Mouse (Mus musculus): ENCODE data around the gene Dab2. TPM values are rescaled to one million over a fixed set of nuclear protein-coding genes. Genes with fewer than 3 reads are reported as not detected.

Dab2 gene
- polyA plus RNA-seq, 1 experiment from 2014 or later: 81.5 TPM

GRCm38 (mm10) chr15:6310417-6310816, 10.8 kb downstream of the Dab2 start:
- Histone ChIP-seq H3K9me3 (replicated peaks; ENCODE audit: control insufficient read depth, low read length) (no peaks in the 10 kb centered on the region), H3K4me1 (ENCODE audit: control insufficient read depth, insufficient read depth, low read length) (no peaks in the 10 kb centered on the region), H3K9ac (replicated peaks; ENCODE audit: low read length) (no peak overlapping the region), H3K4me2 (ENCODE audit: low read depth, low read length) (no peak overlapping the region), H3K27me3 (ENCODE audit: control insufficient read depth, insufficient read depth, low read length) (no peaks in the 10 kb centered on the region), H3K4me3 (ENCODE audit: low read depth, low read length) (no peak overlapping the region), H3K27ac (replicated peaks; ENCODE audit: low read depth, low read length) (no peak overlapping the region), H3K36me3 (replicated peaks; ENCODE audit: control insufficient read depth, insufficient read depth, low read depth, low read length) (no peaks in the 10 kb centered on the region)
- WGBS: 76% methylated on average over 4 of the region's 4 CpGs
- DNase-seq (ENCODE audit: low spot score) (no peak), ATAC-seq (replicated peaks; ENCODE audit: insufficient number of reproducible peaks, low FRiP score, low TSS enrichment, low read depth) (no peak)

- H3K36me3 ChIP-seq (replicated peaks; ENCODE audit: control insufficient read depth, insufficient read depth, low read depth, low read length): no peaks in the 10 kb centered on the region
- H3K9me3 ChIP-seq (replicated peaks; ENCODE audit: control insufficient read depth, low read length): no peaks in the 10 kb centered on the region
- DNase-seq (ENCODE audit: low spot score) (no peak), ATAC-seq (replicated peaks; ENCODE audit: insufficient number of reproducible peaks, low FRiP score, low TSS enrichment, low read depth) (no peak)
- no peak overlapping the region for H3K4me2 ChIP-seq (ENCODE audit: low read depth, low read length)
- H3K27me3 ChIP-seq (ENCODE audit: control insufficient read depth, insufficient read depth, low read length): no peaks in the 10 kb centered on the region
- 94% methylated on average over 3 of the region's 3 CpGs for WGBS
- H3K9ac ChIP-seq (replicated peaks; ENCODE audit: low read length): no peak overlapping the region
- H3K4me1 ChIP-seq (ENCODE audit: control insufficient read depth, insufficient read depth, low read length): no peaks in the 10 kb centered on the region
- no peak overlapping the region for H3K4me3 ChIP-seq (ENCODE audit: low read depth, low read length)
- no peak overlapping the region for H3K27ac ChIP-seq (replicated peaks; ENCODE audit: low read depth, low read length)
Observed at GRCm38 (mm10) chr15:6312396-6312795, 12.8 kb downstream of the Dab2 start.

DNA sequence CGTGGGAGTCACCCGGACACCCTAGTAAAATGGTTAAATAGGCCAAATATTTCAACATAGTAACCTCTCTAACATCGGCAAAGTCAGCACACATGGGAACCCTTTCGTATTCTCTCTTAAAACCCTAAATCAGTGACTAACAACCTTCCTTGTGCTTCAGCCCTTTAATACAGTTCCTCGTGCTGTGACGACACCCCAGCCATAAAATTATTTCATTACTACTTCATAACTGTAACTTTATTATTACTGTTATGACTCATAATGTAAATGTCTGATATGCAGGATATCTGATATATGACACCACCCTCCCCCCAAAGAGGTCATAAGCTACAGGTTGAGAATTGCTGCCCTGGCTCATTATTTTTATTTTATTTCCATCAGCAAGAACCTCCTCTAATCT, 19.8 kb downstream of the Dab2 start:
- no peak for DNase-seq (ENCODE audit: low spot score)
- Histone ChIP-seq H3K9ac (replicated peaks; ENCODE audit: low read length) (no peak overlapping the region), H3K4me3 (ENCODE audit: low read depth, low read length) (no peak overlapping the region), H3K9me3 (replicated peaks; ENCODE audit: control insufficient read depth, low read length) (no peaks in the 10 kb centered on the region), H3K27me3 (ENCODE audit: control insufficient read depth, insufficient read depth, low read length) (no peaks in the 10 kb centered on the region), H3K4me2 (ENCODE audit: low read depth, low read length) (no peak overlapping the region), H3K4me1 (ENCODE audit: control insufficient read depth, insufficient read depth, low read length) (no peaks in the 10 kb centered on the region), H3K36me3 (replicated peaks; ENCODE audit: control insufficient read depth, insufficient read depth, low read depth, low read length) (no peaks in the 10 kb centered on the region), H3K27ac (replicated peaks; ENCODE audit: low read depth, low read length) (no peak overlapping the region)
- WGBS: 90% methylated on average over 6 of the region's 6 CpGs
- no peak for ATAC-seq (replicated peaks; ENCODE audit: insufficient number of reproducible peaks, low FRiP score, low TSS enrichment, low read depth)

DNA sequence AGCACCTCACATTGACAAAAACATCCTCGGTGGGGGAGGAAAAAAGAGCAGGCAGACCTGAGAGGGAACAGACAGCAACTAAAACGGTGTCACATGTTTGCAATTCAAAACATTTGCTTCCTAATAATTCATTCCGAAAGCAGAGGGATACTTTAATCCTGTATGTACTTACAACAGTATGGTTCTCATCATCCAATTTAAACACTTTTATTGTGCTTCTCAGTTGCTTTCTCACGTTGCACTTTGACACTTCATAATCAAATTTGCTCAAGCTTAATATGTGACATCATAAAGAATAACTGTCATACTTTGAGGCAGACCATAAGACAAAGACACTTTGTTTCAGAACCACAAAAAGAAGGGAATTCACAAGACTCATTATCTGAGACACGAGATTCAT, 20.9 kb downstream of the Dab2 start:
- no peaks in the 10 kb centered on the region for H3K9me3 ChIP-seq (replicated peaks; ENCODE audit: control insufficient read depth, low read length)
- H3K4me3 ChIP-seq (ENCODE audit: low read depth, low read length): no peak overlapping the region
- no peak overlapping the region for H3K4me2 ChIP-seq (ENCODE audit: low read depth, low read length)
- no peak for ATAC-seq (replicated peaks; ENCODE audit: insufficient number of reproducible peaks, low FRiP score, low TSS enrichment, low read depth)
- peak; percentile 50 for DNase-seq (ENCODE audit: low spot score)
- H3K9ac ChIP-seq (replicated peaks; ENCODE audit: low read length): no peak overlapping the region
- H3K4me1 ChIP-seq (ENCODE audit: control insufficient read depth, insufficient read depth, low read length): no peaks in the 10 kb centered on the region
- H3K27me3 ChIP-seq (ENCODE audit: control insufficient read depth, insufficient read depth, low read length): no peaks in the 10 kb centered on the region
- H3K36me3 ChIP-seq (replicated peaks; ENCODE audit: control insufficient read depth, insufficient read depth, low read depth, low read length): no peaks in the 10 kb centered on the region
- no peak overlapping the region for H3K27ac ChIP-seq (replicated peaks; ENCODE audit: low read depth, low read length)
- 35% methylated on average over 5 of the region's 5 CpGs for WGBS

DNA sequence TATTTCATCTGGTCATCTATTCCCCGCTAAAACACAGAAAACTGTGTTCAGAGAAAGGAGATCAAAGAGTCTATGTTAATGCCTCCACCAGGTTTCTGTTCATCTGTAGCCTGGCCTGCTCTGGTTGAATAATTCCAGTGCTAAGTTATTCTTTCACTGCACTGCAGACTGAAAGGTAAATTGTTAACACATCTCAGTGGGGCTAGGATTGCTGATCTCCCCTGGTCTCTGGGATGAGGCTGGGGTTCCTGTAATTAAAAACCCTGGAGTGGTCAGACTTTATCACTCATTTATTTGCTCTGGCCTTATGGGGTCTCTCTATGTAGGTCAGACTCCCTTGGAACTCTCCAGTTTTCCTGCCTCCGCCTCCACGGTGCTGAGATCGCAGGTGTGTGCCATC, 21.7 kb downstream of the Dab2 start:
- no peak overlapping the region for H3K9ac ChIP-seq (replicated peaks; ENCODE audit: low read length)
- no peaks in the 10 kb centered on the region for H3K36me3 ChIP-seq (replicated peaks; ENCODE audit: control insufficient read depth, insufficient read depth, low read depth, low read length)
- H3K27me3 ChIP-seq (ENCODE audit: control insufficient read depth, insufficient read depth, low read length): no peaks in the 10 kb centered on the region
- H3K9me3 ChIP-seq (replicated peaks; ENCODE audit: control insufficient read depth, low read length): no peaks in the 10 kb centered on the region
- no peak overlapping the region for H3K4me3 ChIP-seq (ENCODE audit: low read depth, low read length)
- DNase-seq (ENCODE audit: low spot score) (peak; percentile 11), ATAC-seq (replicated peaks; ENCODE audit: insufficient number of reproducible peaks, low FRiP score, low TSS enrichment, low read depth) (no peak)
- no peaks in the 10 kb centered on the region for H3K4me1 ChIP-seq (ENCODE audit: control insufficient read depth, insufficient read depth, low read length)
- 72% methylated on average over 4 of the region's 4 CpGs for WGBS
- no peak overlapping the region for H3K4me2 ChIP-seq (ENCODE audit: low read depth, low read length)
- H3K27ac ChIP-seq (replicated peaks; ENCODE audit: low read depth, low read length): no peak overlapping the region

GRCm38 (mm10) chr15:6322311-6322710, 22.7 kb downstream of the Dab2 start:
- no peak overlapping the region for H3K4me3 ChIP-seq (ENCODE audit: low read depth, low read length)
- WGBS: 19% methylated on average over 5 of the region's 5 CpGs
- no peak overlapping the region for H3K4me2 ChIP-seq (ENCODE audit: low read depth, low read length)
- DNase-seq (ENCODE audit: low spot score) (peak; percentile 68), ATAC-seq (replicated peaks; ENCODE audit: insufficient number of reproducible peaks, low FRiP score, low TSS enrichment, low read depth) (no peak)
- H3K9ac ChIP-seq (replicated peaks; ENCODE audit: low read length): no peak overlapping the region
- no peak overlapping the region for H3K27ac ChIP-seq (replicated peaks; ENCODE audit: low read depth, low read length)
- no peaks in the 10 kb centered on the region for H3K27me3 ChIP-seq (ENCODE audit: control insufficient read depth, insufficient read depth, low read length)
- H3K4me1 ChIP-seq (ENCODE audit: control insufficient read depth, insufficient read depth, low read length): no peaks in the 10 kb centered on the region
- H3K9me3 ChIP-seq (replicated peaks; ENCODE audit: control insufficient read depth, low read length): no peaks in the 10 kb centered on the region
- H3K36me3 ChIP-seq (replicated peaks; ENCODE audit: control insufficient read depth, insufficient read depth, low read depth, low read length): no peaks in the 10 kb centered on the region

DNA sequence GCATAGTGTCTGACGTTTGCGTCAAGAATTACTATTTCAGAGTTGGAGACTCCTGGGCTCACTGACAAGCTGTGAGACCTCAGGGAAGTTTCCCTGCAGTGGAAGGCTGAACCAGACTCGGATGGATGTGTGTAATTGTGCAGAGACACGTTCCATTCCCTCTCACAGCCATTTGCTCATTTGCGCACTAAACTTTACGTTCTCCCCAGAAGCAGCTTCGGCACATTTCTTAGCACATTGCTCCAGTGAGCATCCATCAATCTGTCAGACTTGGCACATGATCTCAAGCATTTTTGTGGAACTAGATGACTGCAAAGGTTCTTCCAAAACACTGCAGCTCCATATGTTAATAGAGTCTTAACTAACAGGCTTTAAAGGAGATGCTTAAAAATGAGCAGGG, 24.0 kb downstream of the Dab2 start:
- Histone ChIP-seq H3K36me3 (replicated peaks; ENCODE audit: control insufficient read depth, insufficient read depth, low read depth, low read length) (no peaks in the 10 kb centered on the region), H3K9me3 (replicated peaks; ENCODE audit: control insufficient read depth, low read length) (no peaks in the 10 kb centered on the region), H3K27ac (replicated peaks; ENCODE audit: low read depth, low read length) (no peak overlapping the region), H3K4me2 (ENCODE audit: low read depth, low read length) (no peak overlapping the region), H3K4me1 (ENCODE audit: control insufficient read depth, insufficient read depth, low read length) (no peaks in the 10 kb centered on the region), H3K27me3 (ENCODE audit: control insufficient read depth, insufficient read depth, low read length) (no peaks in the 10 kb centered on the region), H3K4me3 (ENCODE audit: low read depth, low read length) (no peak overlapping the region), H3K9ac (replicated peaks; ENCODE audit: low read length) (no peak overlapping the region)
- 83% methylated on average over 7 of the region's 7 CpGs for WGBS
- ATAC-seq (replicated peaks; ENCODE audit: insufficient number of reproducible peaks, low FRiP score, low TSS enrichment, low read depth): no peak
- no peak for DNase-seq (ENCODE audit: low spot score)

GRCm38 (mm10) chr15:6325443-6325842, 25.9 kb downstream of the Dab2 start:
- no peaks in the 10 kb centered on the region for H3K36me3 ChIP-seq (replicated peaks; ENCODE audit: control insufficient read depth, insufficient read depth, low read depth, low read length)
- no peak overlapping the region for H3K27ac ChIP-seq (replicated peaks; ENCODE audit: low read depth, low read length)
- no peak overlapping the region for H3K9ac ChIP-seq (replicated peaks; ENCODE audit: low read length)
- ATAC-seq (replicated peaks; ENCODE audit: insufficient number of reproducible peaks, low FRiP score, low TSS enrichment, low read depth) (no peak), DNase-seq (ENCODE audit: low spot score) (no peak)
- 82% methylated on average over 4 of the region's 4 CpGs for WGBS
- H3K4me1 ChIP-seq (ENCODE audit: control insufficient read depth, insufficient read depth, low read length): no peaks in the 10 kb centered on the region
- H3K4me2 ChIP-seq (ENCODE audit: low read depth, low read length): no peak overlapping the region
- H3K9me3 ChIP-seq (replicated peaks; ENCODE audit: control insufficient read depth, low read length): no peaks in the 10 kb centered on the region
- no peaks in the 10 kb centered on the region for H3K27me3 ChIP-seq (ENCODE audit: control insufficient read depth, insufficient read depth, low read length)
- no peak overlapping the region for H3K4me3 ChIP-seq (ENCODE audit: low read depth, low read length)

Data from embryonic facial prominence, embryonic 11.5 days (tissue).